Mouse (Mus musculus) gastrocnemius, adult 2 months (tissue): ENCODE measurements at regions not wholly inside any gene's neighbourhood (a gene's known extent, or its start where the extent isn't known, plus 50 kb on each side); places are given as distances from the start of the nearest gene placed in this dataset.

Experiments
- DNase-seq: peaks from one replicate; pipeline ENCODE4 v3.0.0; 2022
- H3K27ac ChIP-seq: fragments of 200-600 bp; 2 replicates; pipeline ENCODE4 v1.8.1; 2022; ENCODE audit warnings: mild to moderate bottlenecking
- H3K4me3 ChIP-seq: fragments of 200-600 bp; 2 replicates; pipeline ENCODE4 v1.8.1; 2022; ENCODE audit warnings: mild to moderate bottlenecking, moderate library complexity
- CTCF ChIP-seq: fragments of 200-600 bp; IDR thresholded peaks from 2 replicates; pipeline ENCODE4 v1.8.1; 2022; ENCODE audit warnings: antibody characterized with exemption, mild to moderate bottlenecking, moderate library complexity
- intact Hi-C: fragments of 180-260 bp; cut with DNase I; formaldehyde crosslinking; loops from one replicate; pipeline ENCODE4 v1.15.1; 2025

DNA sequence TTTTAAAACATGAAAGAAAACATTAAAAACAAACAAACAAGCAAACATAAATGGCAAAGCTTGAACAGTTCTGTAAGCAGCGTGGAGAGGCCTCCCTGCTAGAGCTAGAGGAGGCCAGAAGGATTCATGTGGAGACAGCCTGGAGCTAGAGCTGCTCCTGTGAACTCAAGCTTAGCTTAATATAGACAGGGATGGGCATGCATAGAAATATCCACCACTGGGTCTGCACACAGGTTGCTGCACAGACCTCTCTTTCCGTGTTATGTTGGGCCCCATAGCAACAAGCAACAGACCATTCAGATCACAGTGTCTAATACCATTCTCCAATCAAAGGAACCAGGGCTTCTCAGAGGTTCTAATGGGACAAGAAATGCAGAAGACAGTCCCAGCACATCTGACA is 122.9 kb upstream of the Magi3 start:
- DNase-seq: no peak
- intact Hi-C loops: no loop called here
- no peak overlapping the region for H3K27ac ChIP-seq
- TF ChIP-seq CTCF: no peak
- H3K4me3 ChIP-seq: no peak overlapping the region

GRCm38 (mm10) chr3:104342220-104342619 is 122.0 kb upstream of the Magi3 start:
- Histone ChIP-seq H3K4me3 (no peak overlapping the region), H3K27ac (no peak overlapping the region)
- intact Hi-C loops: no loop called here
- TF ChIP-seq CTCF: no peak
- no peak for DNase-seq

DNA sequence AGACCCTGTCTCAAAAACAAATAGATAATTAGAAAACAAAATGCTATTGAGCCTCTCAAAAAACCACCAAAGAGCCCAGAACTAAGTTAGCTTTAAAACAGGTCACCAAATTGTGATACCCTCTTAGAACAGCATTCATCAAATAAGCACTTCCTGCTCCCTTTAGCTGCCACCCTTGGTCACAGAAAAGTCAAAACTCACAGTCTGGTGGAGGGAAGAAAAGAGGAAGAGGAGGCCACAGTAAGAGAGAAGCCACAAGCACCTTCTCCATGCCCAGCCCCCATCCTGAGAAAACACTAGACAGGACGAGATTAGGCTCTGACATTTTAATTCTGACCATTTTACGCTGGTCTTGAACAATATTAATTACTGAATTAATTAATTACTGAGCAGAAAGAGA is 120.2 kb upstream of the Magi3 start:
- no peak overlapping the region; the same call in 1 of the 2 replicates for H3K27ac ChIP-seq
- no peak for DNase-seq
- intact Hi-C loops: no loop called here
- TF ChIP-seq CTCF: no peak
- no peak overlapping the region for H3K4me3 ChIP-seq

- intact Hi-C loops: no loop called here
- Histone ChIP-seq H3K4me3 (no peak overlapping the region), H3K27ac (no peak overlapping the region)
- no peak for TF ChIP-seq CTCF
- DNase-seq: no peak
These were observed 116.7 kb upstream of the Magi3 start for GRCm38 (mm10) chr3:104336867-104337266.

GRCm38 (mm10) chr3:104336308-104336707 is 116.1 kb upstream of the Magi3 start:
- H3K27ac ChIP-seq: no peak overlapping the region
- TF ChIP-seq CTCF: no peak

DNA sequence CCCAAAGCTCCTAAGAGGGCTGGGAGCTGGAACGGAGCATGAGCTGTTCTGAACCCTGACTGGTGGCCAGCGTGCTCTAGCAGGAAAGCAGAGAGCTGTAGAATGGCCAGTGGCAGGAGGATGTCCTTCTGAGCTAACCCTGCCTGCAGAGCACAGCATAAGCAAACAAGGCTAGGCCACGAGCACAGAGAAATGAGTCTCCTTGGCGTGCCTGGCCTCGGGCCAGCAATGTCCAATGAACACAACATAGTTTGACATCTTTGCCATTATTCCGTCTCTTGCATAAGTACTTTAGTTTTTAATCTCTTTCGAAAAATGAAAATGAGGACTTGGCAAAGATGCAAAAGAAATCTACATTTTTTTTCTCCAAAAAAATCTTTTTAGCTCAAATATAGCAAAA is 114.6 kb upstream of the Magi3 start:
- intact Hi-C loops: no loop called here
- DNase-seq: no peak
- H3K4me3 ChIP-seq: no peak overlapping the region
- no peak for TF ChIP-seq CTCF
- H3K27ac ChIP-seq: no peak overlapping the region

More at GRCm38 (mm10) chr3:104336308-104336707, 116.1 kb upstream of the Magi3 start:
- H3K4me3 ChIP-seq: no peak overlapping the region
- no peak for DNase-seq
- intact Hi-C loops: no loop called here

- no peak overlapping the region for H3K27ac ChIP-seq
- intact Hi-C loops: no loop called here
- no peak overlapping the region for H3K4me3 ChIP-seq
- DNase-seq: no peak
- no peak for TF ChIP-seq CTCF
These were observed 113.2 kb upstream of the Magi3 start for GRCm38 (mm10) chr3:104333345-104333744.

- TF ChIP-seq CTCF: no peak
- intact Hi-C loops: no loop called here
- DNase-seq: no peak
- Histone ChIP-seq H3K27ac (no peak overlapping the region), H3K4me3 (no peak overlapping the region)
These were observed 110.5 kb upstream of the Magi3 start for GRCm38 (mm10) chr3:104330646-104331045.

GRCm38 (mm10) chr3:104327829-104328228 is 107.7 kb upstream of the Magi3 start:
- no peak for DNase-seq
- Histone ChIP-seq H3K27ac (no peak overlapping the region), H3K4me3 (no peak overlapping the region)
- no peak for TF ChIP-seq CTCF
- intact Hi-C loops: no loop called here

- H3K27ac ChIP-seq: no peak overlapping the region
- H3K4me3 ChIP-seq: no peak overlapping the region
- intact Hi-C loops: no loop called here
- no peak for DNase-seq
- no peak for TF ChIP-seq CTCF
These were observed 107.0 kb upstream of the Magi3 start for GRCm38 (mm10) chr3:104327034-104327729.

DNA sequence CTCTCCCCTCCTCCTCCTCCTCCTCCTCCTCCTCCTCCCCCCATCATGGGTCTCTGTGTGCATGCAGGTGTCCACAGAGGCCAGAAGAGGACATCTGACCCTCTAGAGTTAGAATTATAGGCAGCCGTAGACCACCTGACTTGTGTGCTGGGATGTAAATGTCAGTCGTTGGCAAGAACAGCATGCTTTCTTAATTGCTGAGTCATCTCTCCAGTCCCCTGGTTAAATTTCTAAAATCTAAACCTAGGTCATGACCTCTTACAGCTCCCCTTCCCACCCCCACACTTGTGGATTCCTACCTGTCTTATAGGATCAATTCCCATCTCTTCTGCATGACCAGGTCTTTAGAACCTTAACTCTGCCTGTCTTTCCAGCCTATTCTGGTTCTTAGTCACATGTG is 102.4 kb upstream of the Magi3 start:
- H3K27ac ChIP-seq: no peak overlapping the region
- no peak for TF ChIP-seq CTCF
- intact Hi-C loops: no loop called here
- DNase-seq: no peak
- no peak overlapping the region for H3K4me3 ChIP-seq

DNA sequence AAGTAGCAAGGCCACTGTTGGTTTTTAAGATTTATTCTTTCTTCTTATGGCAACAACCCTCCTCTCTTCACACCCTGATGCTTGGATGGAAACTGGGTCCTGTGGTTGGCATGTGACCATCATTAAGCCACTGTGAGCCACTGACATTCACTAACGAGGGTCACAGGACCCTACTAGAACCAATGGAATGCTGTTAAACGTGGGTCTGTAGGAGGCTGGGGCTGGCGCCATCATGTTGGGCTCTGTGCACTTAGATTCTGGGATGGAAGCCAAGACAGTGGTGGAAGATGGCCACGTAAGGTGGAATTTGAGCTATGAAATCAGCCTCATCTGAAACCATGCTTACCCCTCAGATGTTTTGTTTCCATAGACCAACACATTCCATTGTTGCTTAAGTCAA is 100.2 kb upstream of the Magi3 start:
- intact Hi-C loops: no loop called here
- no peak for TF ChIP-seq CTCF
- Histone ChIP-seq H3K4me3 (no peak overlapping the region), H3K27ac (no peak overlapping the region; the same call in 1 of the 2 replicates)
- peak; percentile 25 for DNase-seq

DNA sequence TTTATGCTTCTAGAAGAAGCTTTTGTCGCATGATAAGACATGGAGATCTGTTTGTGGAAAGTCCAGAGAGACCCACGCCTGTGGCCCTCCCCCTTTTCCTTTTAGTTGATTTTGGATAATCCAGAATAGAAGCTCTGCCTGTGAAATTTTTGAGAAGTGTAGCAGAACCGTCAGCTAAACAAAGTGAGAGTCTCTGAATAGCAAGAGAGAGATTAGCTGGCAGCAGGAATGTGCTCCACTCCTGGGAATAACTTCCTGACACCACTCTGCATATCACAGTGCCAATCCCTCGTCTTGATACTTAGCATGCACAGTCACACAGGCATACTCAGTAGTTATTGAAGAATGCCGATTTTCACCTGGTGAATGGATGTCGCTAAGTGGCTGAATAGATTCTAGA is 99.2 kb upstream of the Magi3 start:
- H3K4me3 ChIP-seq: peak overlapping the region; percentile 37
- H3K27ac ChIP-seq: no peak overlapping the region
- intact Hi-C loops: no loop called here
- DNase-seq: no peak
- no peak for TF ChIP-seq CTCF

DNA sequence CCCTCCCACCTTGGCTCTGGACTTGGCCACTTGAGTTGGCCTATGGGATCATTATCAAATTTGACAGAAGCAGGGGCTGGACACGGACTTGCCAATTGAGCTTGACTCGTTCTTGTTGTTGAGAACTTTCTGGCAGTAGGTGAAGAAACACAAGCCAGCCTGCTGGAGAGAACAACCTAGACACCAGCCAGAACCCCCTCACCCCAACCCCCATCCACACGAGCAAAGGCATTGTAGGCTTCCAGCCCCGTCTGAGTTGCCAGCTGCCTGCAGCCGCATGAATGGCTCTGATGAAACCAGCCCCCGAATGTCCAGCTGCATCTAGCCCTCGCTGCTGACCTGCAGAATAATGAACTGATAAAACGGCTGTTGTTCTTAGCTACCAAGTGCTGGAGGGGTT is 98.7 kb upstream of the Magi3 start:
- peak; percentile 57 for DNase-seq
- TF ChIP-seq CTCF: no peak
- intact Hi-C loops: no loop called here
- Histone ChIP-seq H3K4me3 (peak overlapping the region; percentile 37), H3K27ac (no peak overlapping the region)
